Mouse (Mus musculus): ENCODE results near the gene Slc35d2.
A peak's percentile ranks its signal among the peaks of the same experiment; 100 is the strongest.

The Slc35d2 gene

DNA sequence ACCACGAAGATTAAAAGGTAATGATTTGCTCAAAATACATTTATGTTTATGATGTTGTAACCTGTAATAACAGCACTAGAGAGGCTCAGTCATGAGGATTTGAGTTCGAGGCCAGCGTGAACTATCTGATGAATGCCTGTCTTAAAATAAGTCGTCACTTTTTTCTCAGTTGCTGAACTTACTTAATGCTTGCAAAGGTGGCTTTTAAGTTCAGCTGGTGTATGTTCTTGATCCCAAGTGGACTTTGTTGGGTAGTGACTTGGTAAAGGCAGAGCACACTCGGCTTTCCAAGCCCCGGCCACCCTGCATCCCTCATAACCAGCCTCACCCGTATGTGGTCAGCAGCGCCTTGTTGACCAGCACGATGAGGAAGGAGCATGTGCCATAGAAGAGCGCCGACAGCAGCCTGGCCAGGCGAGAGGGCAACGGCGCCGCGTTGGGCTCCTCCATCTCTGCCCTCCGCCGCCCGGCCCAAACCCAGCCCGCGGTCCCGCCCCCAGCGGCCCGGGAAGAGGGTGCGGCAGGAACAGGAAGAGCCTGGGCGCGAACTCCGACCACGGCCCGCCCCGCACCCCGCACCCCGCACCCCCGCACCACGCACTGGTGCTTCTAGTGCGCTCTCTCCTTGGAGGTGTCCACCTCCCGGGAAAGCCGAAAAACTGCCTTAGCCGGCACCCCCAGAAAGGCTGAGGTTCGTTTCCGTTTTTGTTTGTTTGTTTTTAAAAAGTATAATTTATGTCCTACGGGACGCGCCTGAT lies at the start of gene Slc35d2:
Gene Slc35d2 (minus strand): TSS at position 511 of the 758 bp plus-strand sequence.
- peak; percentile 62 for DNase-seq (ENCODE audit: low spot score)

GRCm38 (mm10) chr13:64178000-64178399 lies 48.8 kb upstream of the Slc35d2 start:
- no peak for DNase-seq (ENCODE audit: low spot score)

DNA sequence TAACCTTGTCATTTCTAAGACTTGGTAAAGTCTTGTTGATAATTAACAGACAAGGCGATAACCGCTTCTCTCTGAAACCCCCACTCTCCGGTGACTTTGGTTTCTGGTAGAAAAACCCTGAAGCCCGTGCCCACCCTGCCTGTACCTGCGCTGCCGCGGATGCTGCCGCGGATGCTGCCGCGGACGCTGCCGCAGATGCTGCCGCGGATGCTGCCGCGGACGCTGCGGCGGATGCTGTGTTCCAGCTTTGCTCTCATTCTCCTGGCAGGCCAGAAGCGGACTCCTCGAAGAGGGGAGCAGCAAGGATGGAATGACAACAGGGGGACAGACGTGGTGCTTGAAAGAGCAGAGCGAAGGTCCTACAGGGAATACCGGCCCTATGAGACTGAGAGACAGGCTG lies 40.6 kb upstream of the Slc35d2 start:
- DNase-seq (ENCODE audit: low spot score) = no peak

GRCm38 (mm10) chr13:64163147-64163715 lies 34.1 kb upstream of the Slc35d2 start:
- DNase-seq (ENCODE audit: low spot score) = no peak

DNA sequence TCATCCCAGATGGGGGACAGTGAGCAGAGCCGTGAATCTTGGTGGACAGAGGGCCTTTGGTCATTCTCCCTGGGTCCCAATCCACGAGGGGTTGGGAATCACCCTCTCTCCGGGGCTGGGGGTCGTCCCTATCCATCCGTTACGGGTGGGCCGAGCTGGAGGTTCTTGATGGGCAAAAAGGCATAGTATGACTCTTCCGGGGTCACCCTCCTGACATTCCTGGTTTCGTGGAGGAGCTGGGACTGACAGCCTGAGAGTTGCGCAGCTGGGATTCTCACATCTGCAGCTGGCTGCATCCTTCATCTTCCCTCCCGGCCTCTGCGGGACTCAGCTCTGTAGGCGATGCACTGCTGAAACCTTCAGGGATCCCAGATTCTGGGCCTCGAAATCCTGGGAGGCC lies 33.5 kb upstream of the Slc35d2 start:
- DNase-seq (ENCODE audit: low spot score) = no peak

DNA sequence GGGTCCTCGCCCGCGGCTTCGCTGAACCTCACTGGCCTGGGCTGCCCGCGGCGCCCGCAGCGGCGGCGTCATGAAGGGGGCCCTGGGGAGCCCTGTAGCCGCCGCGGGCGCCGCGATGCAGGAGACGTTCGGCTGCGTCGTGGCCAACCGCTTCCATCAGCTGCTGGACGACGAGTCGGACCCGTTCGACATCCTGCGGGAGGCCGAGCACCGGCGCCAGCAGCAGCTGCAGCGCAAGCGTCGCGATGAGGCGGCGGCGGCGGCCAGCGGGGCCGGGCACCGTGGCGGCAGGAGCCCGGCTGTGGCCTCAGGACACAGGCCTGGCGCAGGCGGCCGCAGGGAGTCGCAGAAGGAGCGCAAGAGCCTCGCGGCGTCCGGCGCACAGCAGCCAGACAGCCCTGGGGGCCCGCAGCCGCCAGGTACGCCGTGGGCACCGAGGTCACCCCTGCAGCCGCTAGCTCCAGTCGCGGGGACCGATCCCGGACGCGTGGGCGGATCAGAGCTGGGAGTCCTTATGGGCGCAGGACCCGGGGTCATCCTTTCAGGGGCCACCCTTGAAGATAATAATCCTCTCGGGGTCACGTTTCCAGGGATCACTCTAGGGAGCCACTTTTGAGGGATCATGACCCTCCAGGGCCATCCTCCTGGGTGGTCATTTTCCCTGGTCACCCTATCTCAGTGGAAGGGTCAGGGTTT lies 32.9 kb upstream of the Slc35d2 start:
- DNase-seq (ENCODE audit: low spot score) = no peak

- peak; percentile 97 for DNase-seq (ENCODE audit: low spot score)
Measured at GRCm38 (mm10) chr13:64161548-64161915, 32.4 kb upstream of the Slc35d2 start, which contains the start of gene Habp4. Gene Habp4, plus strand, starts transcription at chr13:64161824.

- no peak for DNase-seq (ENCODE audit: low spot score)
Measured at GRCm38 (mm10) chr13:64156966-64157365, 27.8 kb upstream of the Slc35d2 start.

DNA sequence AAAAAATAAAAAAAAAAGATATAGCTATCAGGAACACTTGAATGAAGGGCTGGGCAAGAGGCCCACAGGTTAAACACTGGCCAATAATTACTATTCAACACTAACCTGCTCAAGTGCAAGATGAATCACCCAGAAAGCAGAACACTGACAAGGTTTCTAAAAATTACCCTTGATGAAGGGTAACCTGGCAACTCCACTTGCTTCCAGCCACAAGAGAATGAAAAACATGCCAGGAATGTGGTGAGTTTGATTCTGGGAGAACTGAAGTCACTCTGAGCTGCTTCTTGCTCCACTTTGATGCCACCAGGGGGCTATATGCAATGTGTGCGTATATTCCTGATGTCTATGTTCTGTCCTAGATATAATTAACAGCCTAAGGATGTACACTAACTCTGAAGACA lies 26.0 kb upstream of the Slc35d2 start:
- DNase-seq (ENCODE audit: low spot score) = peak; percentile 16

DNA sequence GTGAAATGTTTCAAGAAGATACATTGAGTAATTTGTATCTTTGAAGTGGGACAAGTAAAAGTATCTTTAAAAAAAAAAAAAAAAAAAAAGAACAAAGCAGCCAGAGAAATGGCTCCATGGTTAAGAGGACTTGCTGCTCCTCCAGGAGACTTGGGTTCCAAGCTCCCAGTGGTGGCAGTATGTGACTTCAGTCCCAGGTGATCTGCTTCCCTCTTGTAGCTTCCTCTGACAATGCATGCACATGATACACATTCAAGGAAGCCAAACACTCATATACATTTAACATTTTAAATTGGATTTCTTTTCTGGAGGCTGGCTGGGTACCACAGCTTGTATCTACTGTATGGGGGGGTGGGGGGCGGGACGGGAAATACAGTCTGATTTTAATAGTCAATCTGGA lies 25.5 kb upstream of the Slc35d2 start:
- DNase-seq (ENCODE audit: low spot score) = no peak

DNA sequence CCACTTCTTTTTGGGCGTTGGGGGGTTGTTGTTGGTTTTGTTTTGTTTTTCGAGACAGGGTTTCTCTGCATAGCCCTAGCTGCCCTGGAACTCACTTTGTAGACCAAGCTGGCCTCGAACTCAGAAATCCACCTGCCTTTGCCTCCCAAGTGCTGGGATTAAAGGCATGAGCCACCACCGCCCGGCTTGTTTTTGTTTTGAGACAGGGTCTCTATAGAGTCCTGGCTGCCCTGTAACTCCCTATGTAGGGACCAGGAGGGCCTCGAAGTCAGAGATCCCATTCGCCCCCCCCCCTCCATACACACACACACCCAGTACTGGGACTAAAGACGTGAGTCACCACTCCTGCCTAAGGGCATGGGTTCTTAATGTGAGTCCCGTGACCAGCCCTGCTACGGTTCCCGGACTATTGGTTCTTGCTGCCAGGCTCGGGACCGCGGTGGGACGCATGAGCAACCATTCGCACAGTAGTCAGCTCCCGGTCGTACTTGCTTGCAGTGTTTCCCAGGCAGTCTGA lies 24.6 kb upstream of the Slc35d2 start:
- DNase-seq (ENCODE audit: low spot score) = peak; percentile 27

GRCm38 (mm10) chr13:64153083-64153682 lies 24.0 kb upstream of the Slc35d2 start, which contains the start of gene Zfp367:
Gene Zfp367, minus strand, starts transcription at chr13:64153202.
- peak; percentile 96 for DNase-seq (ENCODE audit: low spot score)

- no peak for DNase-seq (ENCODE audit: low spot score)
Measured at GRCm38 (mm10) chr13:64152671-64153082, 23.5 kb upstream of the Slc35d2 start.

- peak; percentile 47 for DNase-seq (ENCODE audit: low spot score)
Measured at GRCm38 (mm10) chr13:64152241-64152669, 23.1 kb upstream of the Slc35d2 start.

- no peak for DNase-seq (ENCODE audit: low spot score)
Measured at GRCm38 (mm10) chr13:64150121-64150520, 21.0 kb upstream of the Slc35d2 start.

GRCm38 (mm10) chr13:64129616-64130375 lies 628 bp upstream of the Slc35d2 start:
- peak; percentile 40 for DNase-seq (ENCODE audit: low spot score)

DNA sequence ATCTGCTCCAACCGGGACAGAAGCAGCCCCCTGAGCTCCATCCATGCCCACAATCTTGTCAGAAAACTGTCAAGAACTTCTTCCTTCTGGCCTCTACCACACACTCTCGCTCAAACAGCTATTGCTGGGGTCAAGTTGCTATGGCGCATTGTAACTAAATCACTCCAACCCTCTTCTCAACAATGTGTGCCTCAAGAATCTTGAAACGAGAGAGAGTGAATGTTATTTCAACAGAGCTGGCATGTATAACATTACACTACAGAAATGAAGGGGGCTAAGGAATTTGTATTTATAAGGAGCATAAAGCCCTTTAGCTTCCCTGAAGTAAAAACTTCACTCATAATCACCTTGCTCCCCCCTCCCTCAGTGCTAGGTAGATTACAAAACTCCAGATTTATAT lies 2.9 kb downstream of the Slc35d2 start:
- no peak for DNase-seq (ENCODE audit: low spot score)

GRCm38 (mm10) chr13:64124886-64125285 lies 4.3 kb downstream of the Slc35d2 start:
- no peak for DNase-seq (ENCODE audit: low spot score)

DNA sequence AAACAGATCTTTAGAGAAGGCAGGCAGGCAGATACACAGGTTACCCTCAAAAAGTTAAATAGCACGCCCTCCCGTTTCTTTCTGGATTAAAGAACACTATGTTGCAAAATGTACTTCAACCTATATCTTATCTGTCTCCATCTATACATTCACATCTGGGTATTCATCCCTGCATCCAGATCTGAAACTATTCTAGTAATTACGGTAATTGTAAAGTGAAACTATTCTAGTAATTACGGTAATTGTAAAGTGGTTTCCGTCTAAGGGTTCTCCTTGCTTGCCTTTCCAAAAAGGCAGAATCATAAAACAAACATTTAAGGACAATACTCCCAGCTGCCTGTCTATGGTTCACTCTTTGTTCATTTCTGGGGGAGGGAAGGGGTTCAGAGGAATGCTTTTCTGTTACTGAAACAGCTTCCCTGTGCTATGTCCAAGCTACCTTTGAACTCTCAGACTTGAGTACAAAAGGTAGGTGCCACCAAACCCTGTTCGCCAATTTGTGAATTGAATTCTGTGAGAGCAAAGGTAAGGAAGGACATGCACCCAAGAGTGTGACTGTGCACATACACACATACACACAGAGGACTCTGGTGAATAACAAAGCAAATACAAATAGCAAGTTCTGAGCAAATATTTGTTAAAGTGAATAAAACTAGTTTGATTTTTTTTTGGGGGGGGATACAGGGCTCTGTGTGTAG lies 5.5 kb downstream of the Slc35d2 start:
- no peak for DNase-seq (ENCODE audit: low spot score)

DNA sequence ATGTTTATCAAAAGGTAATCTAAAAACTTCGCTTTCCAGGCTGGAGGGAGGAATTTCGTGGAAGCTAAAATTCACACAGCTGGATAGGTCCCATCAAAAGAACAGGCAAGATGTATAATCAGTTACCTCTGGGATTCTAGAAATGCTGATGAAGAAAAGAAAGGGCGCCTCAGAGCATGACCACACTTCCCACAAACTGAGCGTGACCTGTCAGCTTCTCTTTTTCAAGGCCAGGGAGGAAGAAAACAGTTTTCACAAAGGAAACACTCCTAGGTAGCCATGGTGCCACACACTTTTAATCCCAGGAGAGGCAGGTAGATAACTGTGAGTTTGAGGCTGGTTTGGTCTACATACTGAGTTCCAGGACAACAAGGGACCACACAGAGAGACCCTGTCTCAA lies 8.4 kb downstream of the Slc35d2 start:
- DNase-seq (ENCODE audit: low spot score) = no peak

- DNase-seq (ENCODE audit: low spot score) = no peak
Measured at GRCm38 (mm10) chr13:64117442-64117841, 11.7 kb downstream of the Slc35d2 start.
